ENCODE assay signal across 35 mouse cellular contexts in the genomic region with DNA sequence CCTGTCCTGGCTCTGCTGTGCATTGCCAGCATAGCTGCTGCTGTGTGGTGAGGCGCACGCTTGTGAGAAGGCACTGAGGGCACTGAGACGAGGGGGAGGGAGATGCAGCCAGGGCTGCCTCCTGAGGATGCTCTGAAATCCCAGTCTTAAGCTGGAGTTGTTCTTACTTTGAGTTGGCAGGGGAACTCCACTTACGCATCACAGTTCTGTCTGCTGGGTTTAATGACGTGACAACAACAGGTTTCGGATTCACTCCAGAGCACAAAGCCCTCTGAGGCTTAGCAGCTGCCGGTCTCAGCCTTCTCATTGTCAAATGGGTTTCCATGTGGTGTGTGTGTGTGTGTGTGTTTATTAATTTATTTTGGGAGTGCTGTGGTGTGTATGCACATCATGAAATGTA. TPM values are rescaled to one million over a fixed set of nuclear protein-coding genes. Genes with fewer than 3 reads are reported as not detected.
DNase-seq lines count a peak whose midpoint lies in the region; ATAC-seq lines count a peak whose summit lies in the region.
"Had no signal": no experiment of that assay in that cellular context is flagged by ENCODE, and none has a peak within 500 bp of the region (broad histone marks: within the 10 kb centered on the region; RNA-seq: fewer than 3 reads in every experiment).

No protein-coding gene starts in this region.

- no peak overlapping the region for H3K9ac ChIP-seq in lung, embryonic 15.5 days
- H3K9ac ChIP-seq in midbrain, embryonic 16.5 days (ENCODE audit: low read depth, low read length): 0 out of 2 replicates have a peak overlapping the region, but pooled peaks have one; percentile 7
- no peak overlapping the region for H3K9ac ChIP-seq in midbrain, embryonic 15.5 days
- H3K9ac ChIP-seq: embryonic facial prominence, embryonic 12.5 days; forebrain, embryonic 13.5 days; hindbrain, embryonic 12.5 days; liver, embryonic 12.5 days; liver, postnatal 0 days; midbrain, embryonic 12.5 days had no signal

- DNase-seq in CD4-positive, CD25-positive, alpha-beta regulatory T cell, adult 2 months (ENCODE audit: low read depth, low spot score): peak; percentile 8
- no peak for DNase-seq in lung, postnatal 36 days
- DNase-seq in heart, adult 11 months: no peak
- DNase-seq in limb, embryonic 10.5 days (ENCODE audit: low spot score): no peak
- DNase-seq: adrenal gland, adult 8-10 months; cerebellum, adult 8-10 months; cerebellum, postnatal 36 days; gastrocnemius, postnatal 25 days; heart, adult 18-20 months; heart, postnatal 36 days; kidney, adult 8-10 months; kidney, postnatal 4 days; liver, postnatal 0 days; right cerebral cortex, postnatal 4 days; thymus, adult 18-20 months; thymus, postnatal 25 days had no signal

- 0 out of 2 replicates have a peak, but pooled peaks cover 7% of the 10 kb centered on the region for H3K27me3 ChIP-seq in lung, embryonic 15.5 days
- no peaks in the 10 kb centered on the region for H3K27me3 ChIP-seq in midbrain, embryonic 16.5 days (ENCODE audit: control insufficient read depth, insufficient read depth, low read depth, low read length)
- no peaks in the 10 kb centered on the region for H3K27me3 ChIP-seq in midbrain, embryonic 15.5 days (replicated peaks)
- peaks cover 18% of the 10 kb centered on the region for H3K27me3 ChIP-seq in limb, embryonic 10.5 days (ENCODE audit: low read depth, poor library complexity, severe bottlenecking)
- H3K27me3 ChIP-seq: forebrain, embryonic 13.5 days had no signal

- no peak overlapping the region for H3K4me3 ChIP-seq in lung, embryonic 15.5 days
- H3K4me3 ChIP-seq in midbrain, embryonic 16.5 days (ENCODE audit: low read depth, low read length): no peak overlapping the region
- H3K4me3 ChIP-seq in midbrain, embryonic 15.5 days: no peak overlapping the region
- H3K4me3 ChIP-seq in limb, embryonic 10.5 days: no peak overlapping the region
- H3K4me3 ChIP-seq: embryonic facial prominence, embryonic 12.5 days; erythroblast, embryonic 14.5 days; forebrain, embryonic 13.5 days; hindbrain, embryonic 12.5 days; liver, embryonic 12.5 days; midbrain, embryonic 12.5 days had no signal

- no peaks in the 10 kb centered on the region for H3K36me3 ChIP-seq in lung, embryonic 15.5 days
- H3K36me3 ChIP-seq in midbrain, embryonic 16.5 days (ENCODE audit: control insufficient read depth, insufficient read depth, low read length): no peaks in the 10 kb centered on the region
- H3K36me3 ChIP-seq in midbrain, embryonic 15.5 days (replicated peaks): no peaks in the 10 kb centered on the region
- no peaks in the 10 kb centered on the region for H3K36me3 ChIP-seq in limb, embryonic 10.5 days
- H3K36me3 ChIP-seq: embryonic facial prominence, embryonic 12.5 days; hindbrain, embryonic 12.5 days; liver, embryonic 12.5 days; midbrain, embryonic 12.5 days had no signal

- peaks cover 4% of the 10 kb centered on the region; the same call in 1 of the 2 replicates for H3K4me1 ChIP-seq in lung, embryonic 15.5 days
- peaks cover 5% of the 10 kb centered on the region for H3K4me1 ChIP-seq in midbrain, embryonic 16.5 days (ENCODE audit: control insufficient read depth, insufficient read depth, low read length)
- 0 out of 2 replicates have a peak, but pooled peaks cover 7% of the 10 kb centered on the region for H3K4me1 ChIP-seq in midbrain, embryonic 15.5 days
- H3K4me1 ChIP-seq in limb, embryonic 10.5 days: no peaks in the 10 kb centered on the region
- H3K4me1 ChIP-seq: embryonic facial prominence, embryonic 12.5 days; forebrain, embryonic 13.5 days; hindbrain, embryonic 12.5 days; liver, embryonic 12.5 days; midbrain, embryonic 12.5 days had no signal

- no peak for ATAC-seq in CD4-positive, CD25-positive, alpha-beta regulatory T cell, adult 4 months
- ATAC-seq in lung, embryonic 15.5 days (ENCODE audit: borderline replicate concordance, extremely low read depth, low FRiP score, low TSS enrichment): peak; percentile 73; the same call in 1 of the 2 replicates
- ATAC-seq in midbrain, embryonic 16.5 days: no peak
- no peak for ATAC-seq in midbrain, embryonic 15.5 days (replicated peaks)
- ATAC-seq: activated CD4-positive, CD25-positive, alpha-beta regulatory T cell, adult 4 months; forebrain, embryonic 13.5 days; hindbrain, postnatal 0 days; intestine, embryonic 16.5 days; liver, embryonic 12.5 days; liver, postnatal 0 days had no signal

- H3K27ac ChIP-seq in lung, embryonic 15.5 days: no peak overlapping the region
- H3K27ac ChIP-seq in midbrain, embryonic 16.5 days (ENCODE audit: low read length): no peak overlapping the region
- H3K27ac ChIP-seq in midbrain, embryonic 15.5 days: no peak overlapping the region
- no peak overlapping the region for H3K27ac ChIP-seq in limb, embryonic 10.5 days
- H3K27ac ChIP-seq: embryonic facial prominence, embryonic 12.5 days; forebrain, embryonic 13.5 days; hindbrain, embryonic 12.5 days; hindbrain, postnatal 0 days; kidney, postnatal 0 days; liver, embryonic 12.5 days; midbrain, embryonic 12.5 days; stomach, postnatal 0 days had no signal

- 33% methylated on average over 7 of the region's 7 CpGs for WGBS in lung, embryonic 15.5 days
- 34% methylated on average over 7 of the region's 7 CpGs for WGBS in midbrain, embryonic 16.5 days
- 42% methylated on average over 7 of the region's 7 CpGs for WGBS in midbrain, embryonic 15.5 days
- WGBS in limb, embryonic 10.5 days: 59% methylated on average over 7 of the region's 7 CpGs

- H3K4me2 ChIP-seq in lung, embryonic 15.5 days: no peak overlapping the region
- no peak overlapping the region for H3K4me2 ChIP-seq in midbrain, embryonic 16.5 days (ENCODE audit: low read length)
- H3K4me2 ChIP-seq in midbrain, embryonic 15.5 days: no peak overlapping the region
- H3K4me2 ChIP-seq: embryonic facial prominence, embryonic 12.5 days; forebrain, embryonic 13.5 days; heart, embryonic 11.5 days; hindbrain, embryonic 12.5 days; liver, embryonic 12.5 days; midbrain, embryonic 12.5 days had no signal

- H3K9me3 ChIP-seq in lung, embryonic 15.5 days: no peaks in the 10 kb centered on the region
- no peaks in the 10 kb centered on the region for H3K9me3 ChIP-seq in midbrain, embryonic 16.5 days (replicated peaks; ENCODE audit: control insufficient read depth, low read length, poor library complexity, severe bottlenecking)
- no peaks in the 10 kb centered on the region for H3K9me3 ChIP-seq in midbrain, embryonic 15.5 days
- H3K9me3 ChIP-seq in limb, embryonic 10.5 days (replicated peaks): no peaks in the 10 kb centered on the region
- H3K9me3 ChIP-seq: embryonic facial prominence, embryonic 12.5 days; forebrain, embryonic 13.5 days; hindbrain, embryonic 12.5 days; liver, embryonic 12.5 days; midbrain, embryonic 12.5 days had no signal

RNA-seq across cellular contexts. Expression of gene Gabrr1, which starts 16.8 kb away (rescaled TPM):
- not detected for polyA plus RNA-seq in CD4-positive, CD25-positive, alpha-beta regulatory T cell, adult 4 months (2017; shearing (Covaris generic))
- not detected in 2 replicates for polyA plus RNA-seq in lung, embryonic 15.5 days (2015; fragmentation: Nextera tagmentation; extraction: Ambion mirVana)
- polyA plus RNA-seq in midbrain, embryonic 16.5 days (2015; fragmentation: Nextera tagmentation; extraction: Ambion mirVana): 0.67 and 0.82 TPM in 2 replicates
- polyA plus RNA-seq in midbrain, embryonic 15.5 days (2015; fragmentation: Nextera tagmentation; extraction: Ambion mirVana): 0.79 and 1.1 TPM in 2 replicates
- polyA plus RNA-seq in limb, embryonic 10.5 days (2016; fragmentation: Nextera tagmentation; extraction: Ambion mirVana): not detected in 2 replicates
- polyA plus RNA-seq: activated CD4-positive, CD25-positive, alpha-beta regulatory T cell, adult 4 months; forebrain, embryonic 13.5 days; heart, embryonic 11.5 days; hindbrain, embryonic 12.5 days; intestine, embryonic 16.5 days; kidney, postnatal 0 days; limb, embryonic 14.5 days; liver, postnatal 0 days; midbrain, embryonic 12.5 days; neural tube, embryonic 11.5 days; spleen, adult 2 months; stomach, postnatal 0 days had no signal

RNA-seq across cellular contexts. Expression of gene Pm20d2, which starts 40.4 kb away (rescaled TPM):
- not detected for polyA plus RNA-seq in CD4-positive, CD25-positive, alpha-beta regulatory T cell, adult 4 months (2017; shearing (Covaris generic))
- polyA plus RNA-seq in lung, embryonic 15.5 days (2015; fragmentation: Nextera tagmentation; extraction: Ambion mirVana): 1.2 and 1.6 TPM in 2 replicates
- polyA plus RNA-seq in midbrain, embryonic 16.5 days (2015; fragmentation: Nextera tagmentation; extraction: Ambion mirVana): 1.9 and 2.0 TPM in 2 replicates
- polyA plus RNA-seq in midbrain, embryonic 15.5 days (2015; fragmentation: Nextera tagmentation; extraction: Ambion mirVana): 2.3 and 2.8 TPM in 2 replicates
- polyA plus RNA-seq in limb, embryonic 10.5 days (2016; fragmentation: Nextera tagmentation; extraction: Ambion mirVana): 0.68 and 1.5 TPM in 2 replicates
- polyA plus RNA-seq: activated CD4-positive, CD25-positive, alpha-beta regulatory T cell, adult 4 months; erythroblast, embryonic 14.5 days had no signal

RNA-seq across cellular contexts. Expression of gene Srsf12, which starts 59.6 kb away (rescaled TPM):
- 1 to 10 TPM; 3.5 to 4.2 TPM for polyA plus RNA-seq in CD4-positive, CD25-positive, alpha-beta regulatory T cell, adult 4 months (2017; shearing (Covaris generic))
- 3.3 TPM in 2 replicates for polyA plus RNA-seq in lung, embryonic 15.5 days (2015; fragmentation: Nextera tagmentation; extraction: Ambion mirVana)
- 73.3 and 82.4 TPM in 2 replicates for polyA plus RNA-seq in midbrain, embryonic 16.5 days (2015; fragmentation: Nextera tagmentation; extraction: Ambion mirVana)
- 59.7 and 68.8 TPM in 2 replicates for polyA plus RNA-seq in midbrain, embryonic 15.5 days (2015; fragmentation: Nextera tagmentation; extraction: Ambion mirVana)
- polyA plus RNA-seq in limb, embryonic 10.5 days (2016; fragmentation: Nextera tagmentation; extraction: Ambion mirVana): 6.0 and 8.8 TPM in 2 replicates
- polyA plus RNA-seq: erythroblast, embryonic 14.5 days had no signal
